Mouse (Mus musculus): ENCODE measurements around the gene Slfn1. TPM values are rescaled to one million over a fixed set of nuclear protein-coding genes. Genes with fewer than 3 reads are reported as not detected.

The Slfn1 gene
- total RNA-seq, 2 experiments from 2014 or later = 0.25 to 0.54 TPM

Other genes with a start within 250 kb of the Slfn1 start
- gene Rffl, start 245.6 kb upstream of the Slfn1 start, total RNA-seq (2021) = 10 to 100 TPM; 10.6 to 12.0 TPM
- 10 to 100 TPM; 16.4 to 16.8 TPM for gene Rad51d, start 226.2 kb upstream of the Slfn1 start, total RNA-seq (2021)
- under 1 TPM; 0.23 to 0.25 TPM for gene Fndc8, start 224.7 kb upstream of the Slfn1 start, total RNA-seq (2021)
- 10 to 100 TPM; 30.7 to 33.4 TPM for gene Nle1, start 208.4 kb upstream of the Slfn1 start, total RNA-seq (2021)
- gene Unc45b, start 206.3 kb upstream of the Slfn1 start, total RNA-seq (2021) = 10 to 100 TPM; 14.9 to 15.5 TPM
- 10 to 100 TPM; 25.0 to 25.4 TPM for gene Slfn5, start 165.5 kb upstream of the Slfn1 start, total RNA-seq (2021)
- gene Slfn9, start 125.0 kb upstream of the Slfn1 start, total RNA-seq (2021) = 10 to 100 TPM; 15.7 to 18.1 TPM
- gene Slfn8, start 96.0 kb upstream of the Slfn1 start, total RNA-seq (2021) = 1 to 10 TPM in 1 of 2 experiments, under 1 TPM in 1; 0.84 to 1.3 TPM
- gene Slfn2, start 51.7 kb upstream of the Slfn1 start, total RNA-seq (2021) = 1 to 10 TPM; 5.2 to 5.3 TPM
- gene Slfn4, start 58.3 kb downstream of the Slfn1 start, total RNA-seq (2021) = under 1 TPM; 0.31 to 0.59 TPM
- gene Slfn3, start 74.5 kb downstream of the Slfn1 start, total RNA-seq (2021) = 1 to 10 TPM; 3.8 to 4.8 TPM
- 1 to 10 TPM; 1.9 to 3.7 TPM for gene Slfn14, start 169.9 kb downstream of the Slfn1 start, total RNA-seq (2021)
- gene Ap2b1, start 182.2 kb downstream of the Slfn1 start, total RNA-seq (2021) = 100 to 1,000 TPM; 105 to 121 TPM
- gene Pex12, start 185.7 kb downstream of the Slfn1 start, total RNA-seq (2021) = 10 to 100 TPM; 17.6 to 20.0 TPM

Data from adrenal gland, postnatal 4 days (tissue).